Mouse (Mus musculus) 3T3-L1 (cell line): ENCODE data around the gene Mef2c.
A peak's percentile ranks its signal among the peaks of the same experiment; 100 is the strongest.

Experiments used
- DNase-seq: peaks from one replicate; pipeline ENCODE4 v3.0.0-alpha.2; 2015; ENCODE audit warnings: low read depth, low spot score

The Mef2c gene

GRCm38 (mm10) chr13:83662089-83662551 is 158.3 kb downstream of the Mef2c start:
- no peak for DNase-seq

- no peak for DNase-seq
These were observed 162.3 kb downstream of the Mef2c start for GRCm38 (mm10) chr13:83666179-83666578.

- no peak for DNase-seq
These were observed 163.2 kb downstream of the Mef2c start for GRCm38 (mm10) chr13:83667051-83667450.

- no peak for DNase-seq
These were observed 203.8 kb downstream of the Mef2c start for GRCm38 (mm10) chr13:83707611-83708010.

- DNase-seq: no peak
These were observed 209.0 kb downstream of the Mef2c start for GRCm38 (mm10) chr13:83712778-83713380.

- no peak for DNase-seq
These were observed 209.9 kb downstream of the Mef2c start for GRCm38 (mm10) chr13:83713661-83714291.

GRCm38 (mm10) chr13:83714466-83715307 is 210.9 kb downstream of the Mef2c start:
- peak; percentile 63 for DNase-seq

- DNase-seq: no peak
These were observed 211.5 kb downstream of the Mef2c start for GRCm38 (mm10) chr13:83715308-83715785.

GRCm38 (mm10) chr13:83715971-83716615 is 212.3 kb downstream of the Mef2c start:
- DNase-seq: no peak
